Mouse (Mus musculus) thymus, postnatal 0 days (tissue): ENCODE measurements around the gene Eif4e3. TPM values are rescaled to one million over a fixed set of nuclear protein-coding genes. Genes with fewer than 3 reads are reported as not detected.

ENCODE experiments used
- DNase-seq: peaks from one replicate; pipeline ENCODE4 v3.0.0-alpha.2; 2015; ENCODE audit warnings: low spot score
- polyA plus RNA-seq: library from polyadenylated mRNA; unstranded; fragments of >200 nt; fragmentation: Nextera tagmentation; extraction: Ambion mirVana; gene quantifications from 2 replicates; pipeline ENCODE4 v1.2.1, GENCODE M21; 2015

Gene Eif4e3
- polyA plus RNA-seq, 1 experiment from 2014 or later = 43.2 TPM

GRCm38 (mm10) chr6:99665457-99666317, 884 bp downstream of the Eif4e3 start:
- DNase-seq = peak; percentile 51

- no peak for DNase-seq
Observed at GRCm38 (mm10) chr6:99663232-99663631, 3.3 kb downstream of the Eif4e3 start.

GRCm38 (mm10) chr6:99660443-99660842, 6.1 kb downstream of the Eif4e3 start:
- peak; percentile 67 for DNase-seq

- peak; percentile 82 for DNase-seq
Observed at GRCm38 (mm10) chr6:99658586-99658985, 8.0 kb downstream of the Eif4e3 start.

DNA sequence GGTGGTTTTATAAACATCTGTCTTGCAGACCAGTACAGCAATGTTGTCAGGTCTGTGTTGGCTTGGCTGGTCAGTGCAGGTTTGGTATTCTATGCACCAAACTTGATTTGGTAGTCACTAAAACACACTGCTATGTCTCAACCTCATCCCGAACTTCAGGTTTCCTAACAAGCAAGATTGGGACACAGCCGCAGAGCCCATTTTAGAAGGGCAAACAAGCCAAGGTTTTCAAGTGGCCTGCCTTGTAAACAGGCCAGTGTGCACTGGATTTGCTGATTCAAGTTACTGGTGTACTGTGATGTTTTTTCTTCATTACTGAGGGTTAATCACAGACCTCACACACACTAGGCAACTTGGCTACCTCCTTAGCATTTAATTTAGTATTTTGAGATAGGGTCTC, 10.5 kb downstream of the Eif4e3 start:
- DNase-seq = no peak

GRCm38 (mm10) chr6:99655488-99655887, 11.1 kb downstream of the Eif4e3 start:
- peak; percentile 80 for DNase-seq

GRCm38 (mm10) chr6:99654343-99654742, 12.2 kb downstream of the Eif4e3 start:
- DNase-seq = no peak

- peak; percentile 35 for DNase-seq
Observed at GRCm38 (mm10) chr6:99652341-99652740, 14.2 kb downstream of the Eif4e3 start.

- DNase-seq = no peak
Observed at GRCm38 (mm10) chr6:99649307-99649706, 17.3 kb downstream of the Eif4e3 start.

DNA sequence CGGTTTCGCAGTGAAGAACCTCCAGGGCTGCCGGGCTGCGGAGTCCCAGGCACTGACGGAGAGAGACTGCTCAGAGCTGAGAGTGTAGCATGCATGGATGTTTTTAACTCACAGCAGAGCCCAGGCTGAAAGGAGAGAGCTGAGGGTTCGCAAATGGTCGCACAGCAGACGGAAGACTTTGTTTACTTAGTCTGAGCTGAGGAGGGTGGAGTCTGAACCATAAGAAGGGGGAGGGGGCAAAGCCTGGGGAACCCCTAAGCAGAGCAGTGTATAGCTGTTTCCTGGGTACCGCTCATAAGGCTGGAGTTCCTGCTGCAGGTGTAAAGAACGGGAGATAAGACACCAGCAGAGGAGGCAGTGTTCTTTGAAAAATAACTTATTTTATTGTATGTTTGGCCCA, 20.2 kb downstream of the Eif4e3 start:
- peak; percentile 82 for DNase-seq

DNA sequence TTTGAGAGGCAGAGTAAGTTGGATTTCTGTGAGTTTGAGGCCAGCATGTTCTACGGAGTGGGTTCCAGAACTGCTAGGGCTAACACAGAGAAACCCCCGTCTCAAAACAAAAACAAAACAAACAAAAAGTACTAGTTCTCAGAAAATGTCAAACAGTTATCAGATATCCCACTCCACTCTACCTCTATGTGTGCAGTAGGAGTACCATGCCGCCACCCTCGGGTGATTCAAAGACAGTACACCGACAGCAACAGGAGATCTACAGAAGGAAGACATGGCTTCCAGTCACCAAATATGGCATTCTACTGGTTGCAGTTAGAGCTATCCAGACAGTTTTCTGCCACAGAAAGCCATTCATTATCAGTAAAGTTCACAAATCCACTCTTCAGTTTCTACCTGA, 21.7 kb downstream of the Eif4e3 start:
- peak; percentile 60 for DNase-seq

DNA sequence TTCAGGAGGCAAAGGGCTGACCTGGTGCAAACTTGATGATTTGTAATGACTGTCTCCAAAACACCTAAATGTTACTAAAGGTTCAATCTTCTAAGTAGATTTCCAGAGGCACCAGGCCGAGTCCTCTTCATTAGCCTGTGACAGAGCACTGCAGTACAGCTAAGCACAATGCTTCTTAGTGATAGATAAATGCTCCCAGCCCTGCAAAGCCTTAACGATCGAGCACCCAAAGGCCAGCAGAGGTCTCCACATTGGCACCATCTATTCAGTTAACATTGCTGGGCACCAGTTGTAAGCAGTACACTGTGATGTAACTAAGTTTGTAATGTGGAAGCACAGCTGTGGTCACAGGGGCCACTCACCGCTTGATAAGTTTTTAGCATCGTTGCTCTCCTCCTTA, 22.2 kb downstream of the Eif4e3 start:
- no peak for DNase-seq

DNA sequence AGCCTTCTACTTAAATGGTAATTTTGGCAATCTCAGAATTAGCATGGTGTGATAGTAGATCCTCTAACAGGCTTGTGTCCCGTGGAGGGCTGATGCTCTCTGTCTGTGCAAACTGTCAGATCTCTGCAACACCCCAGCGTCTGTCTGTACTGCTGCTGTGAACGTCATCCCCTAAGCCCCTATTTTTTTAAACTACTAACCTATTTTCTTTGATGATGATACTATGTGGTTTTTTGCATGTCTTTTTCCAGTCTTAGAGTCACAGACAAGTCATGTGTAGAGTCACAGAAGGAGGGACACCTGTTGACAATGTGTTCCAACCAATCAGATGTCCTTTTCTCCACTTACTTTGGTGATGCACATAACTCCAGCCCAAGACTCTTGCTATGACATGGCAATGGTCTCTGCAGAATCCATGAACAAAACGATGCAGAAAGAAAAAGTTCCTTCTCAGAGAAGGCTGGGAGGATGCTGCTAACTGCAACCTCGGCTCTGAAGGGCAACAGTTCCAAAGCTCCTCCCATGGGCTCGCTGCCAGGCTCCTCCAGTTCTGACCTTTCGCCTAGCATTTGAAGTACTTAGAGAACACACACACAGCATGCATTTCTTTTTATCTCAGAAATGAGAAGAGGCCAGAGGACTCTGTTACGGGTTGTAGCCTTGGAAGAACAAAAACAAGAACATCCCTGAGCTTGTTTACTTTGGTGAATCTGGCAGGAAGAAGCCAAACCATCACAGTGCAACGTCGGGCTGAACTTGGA, 23.0 kb downstream of the Eif4e3 start:
- DNase-seq = peak; percentile 91

GRCm38 (mm10) chr6:99637456-99637855, 29.1 kb downstream of the Eif4e3 start:
- DNase-seq = peak; percentile 67

- DNase-seq = no peak
Observed at GRCm38 (mm10) chr6:99636801-99637200, 29.8 kb downstream of the Eif4e3 start.

GRCm38 (mm10) chr6:99636121-99636520, 30.4 kb downstream of the Eif4e3 start:
- DNase-seq = peak; percentile 56

DNA sequence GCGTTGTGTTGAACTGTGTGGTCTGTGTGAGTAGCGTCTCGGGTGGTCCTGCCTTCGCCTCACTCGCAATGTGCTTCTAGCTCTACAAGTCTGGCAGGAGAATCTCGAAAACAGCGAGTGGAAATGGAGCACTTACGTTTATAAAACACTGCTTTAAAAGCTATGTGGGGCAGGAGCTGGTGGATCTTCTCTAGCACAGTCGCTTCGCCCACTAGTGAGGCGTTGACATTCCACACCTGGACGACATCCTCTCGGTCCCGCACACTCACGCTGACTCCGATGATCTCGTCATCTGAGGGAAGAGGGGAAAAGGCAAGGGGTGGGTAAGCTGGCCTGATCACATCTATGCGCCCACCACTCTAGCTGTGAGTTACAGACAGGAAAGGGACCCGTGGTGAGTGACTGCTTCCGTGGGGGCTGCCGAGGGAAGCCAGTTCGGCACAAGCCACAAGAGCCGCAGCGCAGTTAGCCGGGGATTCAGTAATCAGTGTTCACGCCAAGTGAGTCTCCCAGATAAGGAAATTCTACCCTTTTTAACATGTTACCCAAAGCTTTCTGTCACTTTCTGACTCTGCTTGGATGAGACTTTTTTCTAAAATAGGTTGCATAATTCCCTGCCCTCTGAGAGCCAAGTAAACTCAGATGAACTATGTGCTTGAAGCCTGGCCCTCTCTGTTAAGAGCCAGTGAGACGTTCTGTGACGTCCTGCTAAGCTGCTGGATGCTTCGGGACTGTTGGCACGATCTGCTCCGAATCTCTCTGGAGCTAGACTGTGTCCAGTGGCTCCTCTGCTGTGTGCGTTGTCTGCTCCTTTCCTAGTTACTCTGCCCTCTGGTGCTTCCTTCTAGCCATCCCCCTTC, 34.2 kb downstream of the Eif4e3 start:
- no peak for DNase-seq

DNA sequence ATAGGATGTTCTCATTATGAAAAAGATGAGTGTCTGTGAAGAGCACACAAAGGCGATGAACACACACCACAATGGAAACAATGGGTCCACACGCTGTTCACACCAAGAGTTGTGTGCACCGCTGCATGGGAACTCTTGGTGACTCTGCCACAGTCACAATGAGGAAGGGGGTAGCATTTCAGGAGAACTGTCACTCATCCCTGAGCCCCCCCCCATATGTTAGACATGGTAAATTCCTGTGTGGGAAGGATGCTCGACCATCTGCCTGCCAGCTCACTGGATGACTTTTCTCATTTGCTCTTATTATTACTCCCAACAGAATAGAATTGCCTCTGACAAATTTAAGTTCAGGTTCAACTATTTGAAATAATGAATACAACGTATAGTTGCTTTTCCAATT, 34.9 kb downstream of the Eif4e3 start:
- no peak for DNase-seq

GRCm38 (mm10) chr6:99629726-99630458, 36.7 kb downstream of the Eif4e3 start:
- no peak for DNase-seq

DNA sequence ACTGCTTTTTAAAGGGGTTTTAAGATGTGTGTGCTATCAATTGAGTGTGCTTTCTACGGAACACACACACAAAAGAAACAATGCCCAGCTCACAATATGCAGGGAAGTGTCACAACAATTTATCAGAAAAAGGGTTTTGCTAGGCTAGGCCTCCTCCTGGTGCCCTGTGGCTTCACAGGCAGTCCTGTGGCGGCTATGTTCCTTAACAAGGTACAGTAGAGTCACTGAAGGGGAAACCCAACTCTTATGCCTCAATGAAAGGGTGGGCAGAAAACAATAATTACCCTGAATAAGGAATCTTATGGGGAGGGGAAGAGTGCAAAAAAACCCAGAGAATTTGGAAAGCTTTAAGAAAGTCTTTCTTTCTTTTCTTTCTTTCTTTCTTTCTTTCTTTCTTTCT, 40.2 kb downstream of the Eif4e3 start:
- DNase-seq = no peak

GRCm38 (mm10) chr6:99625803-99626202, 40.8 kb downstream of the Eif4e3 start:
- DNase-seq = peak; percentile 43
